Mouse (Mus musculus) retina, postnatal 7 days (tissue): Measurements from ENCODE around the gene Epb41l2.
A peak's percentile ranks its signal among the peaks of the same experiment; 100 is the strongest.

Experiments
- DNase-seq: peaks from one replicate; pipeline ENCODE4 v3.0.0-alpha.2; 2012; ENCODE audit warnings: low read depth, low spot score

The Epb41l2 gene

GRCm38 (mm10) chr10:25488456-25488855 is 128.9 kb downstream of the Epb41l2 start:
- peak; percentile 49 for DNase-seq

- no peak for DNase-seq
Measured at GRCm38 (mm10) chr10:25499323-25500071, 139.9 kb downstream of the Epb41l2 start.

GRCm38 (mm10) chr10:25503250-25503649 is 143.7 kb downstream of the Epb41l2 start:
- no peak for DNase-seq

- DNase-seq, result no peak
Measured at GRCm38 (mm10) chr10:25513821-25514220, 154.2 kb downstream of the Epb41l2 start.

- DNase-seq, result no peak
Measured at GRCm38 (mm10) chr10:25519954-25520353, 160.4 kb downstream of the Epb41l2 start.

GRCm38 (mm10) chr10:25520428-25520827 is 160.8 kb downstream of the Epb41l2 start:
- DNase-seq, result no peak

GRCm38 (mm10) chr10:25523727-25524126 is 164.1 kb downstream of the Epb41l2 start:
- DNase-seq, result no peak

GRCm38 (mm10) chr10:25526156-25526555 is 166.6 kb downstream of the Epb41l2 start:
- no peak for DNase-seq

- no peak for DNase-seq
Measured at GRCm38 (mm10) chr10:25526622-25527021, 167.0 kb downstream of the Epb41l2 start.

GRCm38 (mm10) chr10:25527126-25527525 is 167.5 kb downstream of the Epb41l2 start:
- DNase-seq, result no peak

- DNase-seq, result no peak
Measured at GRCm38 (mm10) chr10:25531335-25531734, 171.7 kb downstream of the Epb41l2 start.

- no peak for DNase-seq
Measured at GRCm38 (mm10) chr10:25533105-25533504, 173.5 kb downstream of the Epb41l2 start.

- DNase-seq, result no peak
Measured at GRCm38 (mm10) chr10:25533513-25534246, 174.1 kb downstream of the Epb41l2 start.

- DNase-seq, result no peak
Measured at GRCm38 (mm10) chr10:25534467-25534866, 174.9 kb downstream of the Epb41l2 start.

- DNase-seq, result no peak
Measured at GRCm38 (mm10) chr10:25535891-25536331, 176.3 kb downstream of the Epb41l2 start, which contains the start of gene Smlr1. Gene Smlr1 (minus strand): TSS chr10:25536267.

GRCm38 (mm10) chr10:25536621-25537020 is 177.0 kb downstream of the Epb41l2 start:
- no peak for DNase-seq

GRCm38 (mm10) chr10:25538738-25539137 is 179.1 kb downstream of the Epb41l2 start:
- DNase-seq, result no peak

- DNase-seq, result no peak
Measured at GRCm38 (mm10) chr10:25539146-25539770, 179.7 kb downstream of the Epb41l2 start.

- no peak for DNase-seq
Measured at GRCm38 (mm10) chr10:25539771-25540168, 180.2 kb downstream of the Epb41l2 start.

GRCm38 (mm10) chr10:25541097-25541496 is 181.5 kb downstream of the Epb41l2 start:
- DNase-seq, result no peak

- no peak for DNase-seq
Measured at GRCm38 (mm10) chr10:25552936-25553335, 193.3 kb downstream of the Epb41l2 start.
